Mouse (Mus musculus) liver, postnatal 0 days (tissue): ENCODE data around the gene Fbxw27. TPM values are rescaled to one million over a fixed set of nuclear protein-coding genes. Genes with fewer than 3 reads are reported as not detected.
"Not testable (repeated sequence)": the region's sequence is repeated elsewhere in the genome, so short reads cannot be mapped to it uniquely, and the experiment has no call there.

Source experiments
- ATAC-seq: fragments of 200-750 bp; cut with Nextera tagmentation; 2 replicates; pipeline ENCODE4 v1.8.0; 2017; ENCODE audit warnings: mild to moderate bottlenecking, moderate library complexity
- DNase-seq: peaks from one replicate; pipeline ENCODE4 v3.0.0-alpha.2; 2016
- H3K27ac ChIP-seq: fragments of 300-500 bp; sonication (generic); 2 replicates; pipeline ENCODE4 v1.5.1; 2014; ENCODE audit warnings: antibody characterized with exemption, moderate library complexity, mild to moderate bottlenecking, low read depth
- H3K27me3 ChIP-seq: fragments of 300-500 bp; sonication (generic); 2 replicates; pipeline ENCODE4 v1.6.1; 2014; ENCODE audit warnings: low read length, control low read depth, mixed read lengths; ENCODE audit not compliant: insufficient read depth
- H3K36me3 ChIP-seq: fragments of 300-500 bp; sonication (generic); replicated peaks from 2 replicates; pipeline ENCODE4 v1.6.1; 2014; ENCODE audit warnings: mild to moderate bottlenecking, control low read depth, low read length, moderate library complexity, mixed read lengths; ENCODE audit not compliant: insufficient read depth
- H3K4me1 ChIP-seq: fragments of 300-500 bp; sonication (generic); 2 replicates; pipeline ENCODE4 v1.6.1; 2014; ENCODE audit warnings: antibody characterized with exemption, mild to moderate bottlenecking, control low read depth; ENCODE audit not compliant: insufficient read depth
- H3K4me2 ChIP-seq: fragments of 300-500 bp; sonication (generic); 2 replicates; pipeline ENCODE4 v1.6.1; 2014; ENCODE audit warnings: low read depth, mild to moderate bottlenecking, low read length, moderate library complexity, mixed read lengths
- H3K4me3 ChIP-seq: fragments of 300-500 bp; sonication (generic); 2 replicates; pipeline ENCODE4 v1.5.1; 2014; ENCODE audit warnings: low read depth, low read length
- H3K9ac ChIP-seq: fragments of 300-500 bp; sonication (generic); replicated peaks from 2 replicates; pipeline ENCODE4 v1.6.1; 2014; ENCODE audit warnings: mild to moderate bottlenecking, moderate library complexity
- H3K9me3 ChIP-seq: fragments of 300-500 bp; sonication (generic); 2 replicates; pipeline ENCODE4 v1.6.1; 2016; ENCODE audit warnings: mild to moderate bottlenecking, control low read depth, low read length, mixed read lengths
- CTCF ChIP-seq: sonication (generic); IDR thresholded peaks from 2 replicates; pipeline ENCODE4 v1.5.1; 2016; ENCODE audit warnings: antibody characterized with exemption, low read depth
- EP300 ChIP-seq: IDR thresholded peaks from 2 replicates; pipeline ENCODE4 v1.6.1; 2016; ENCODE audit warnings: antibody characterized with exemption, low read depth, mild to moderate bottlenecking
- WGBS: fragments of 180-500 bp; shearing (Covaris S2); extraction: QIAGEN DNeasy Blood & Tissue Kit; methylation state at CpG from one replicate; pipeline ENCODE4 v1.1.7; 2014; ENCODE audit not compliant: insufficient replicate concordance; 5-methylcytosine and 5-hydroxymethylcytosine counted together
- polyA plus RNA-seq: library from polyadenylated mRNA; unstranded; fragments of >200 nt; fragmentation: Nextera tagmentation; extraction: Ambion mirVana; gene quantifications from 2 replicates; pipeline ENCODE4 v1.2.1, GENCODE M21; 2015

Gene Fbxw27
- not detected in 2 replicates for polyA plus RNA-seq

GRCm38 (mm10) chr9:109790570-109790969, at the start of gene Fbxw27:
Fbxw27 (minus strand) TSS chr9:109790670.
- not testable (repeated sequence) for H3K27me3 ChIP-seq, H3K27ac ChIP-seq, DNase-seq, H3K36me3 ChIP-seq, H3K4me1 ChIP-seq, H3K9ac ChIP-seq, ATAC-seq, H3K4me3 ChIP-seq, H3K4me2 ChIP-seq, H3K9me3 ChIP-seq
- WGBS: 69% methylated on average over 4 of the region's 4 CpGs

GRCm38 (mm10) chr9:109833088-109833412, 42.6 kb upstream of the Fbxw27 start:
- Histone ChIP-seq H3K4me3 (peak overlapping the region; percentile 84), H3K4me1 (peaks cover 9% of the 10 kb centered on the region; the same call in 1 of the 2 replicates), H3K9ac (peak overlapping the region; percentile 60), H3K36me3 (no peaks in the 10 kb centered on the region), H3K27ac (peak overlapping the region; percentile 74), H3K9me3 (no peaks in the 10 kb centered on the region), H3K27me3 (no peaks in the 10 kb centered on the region), H3K4me2 (peak overlapping the region; percentile 99)
- ATAC-seq (0 out of 2 replicates have a peak, but pooled peaks have one; percentile 6), DNase-seq (no peak)
- 5% methylated on average over 6 of the region's 6 CpGs for WGBS
- TF ChIP-seq EP300: no peak
- TF ChIP-seq CTCF: no peak

DNA sequence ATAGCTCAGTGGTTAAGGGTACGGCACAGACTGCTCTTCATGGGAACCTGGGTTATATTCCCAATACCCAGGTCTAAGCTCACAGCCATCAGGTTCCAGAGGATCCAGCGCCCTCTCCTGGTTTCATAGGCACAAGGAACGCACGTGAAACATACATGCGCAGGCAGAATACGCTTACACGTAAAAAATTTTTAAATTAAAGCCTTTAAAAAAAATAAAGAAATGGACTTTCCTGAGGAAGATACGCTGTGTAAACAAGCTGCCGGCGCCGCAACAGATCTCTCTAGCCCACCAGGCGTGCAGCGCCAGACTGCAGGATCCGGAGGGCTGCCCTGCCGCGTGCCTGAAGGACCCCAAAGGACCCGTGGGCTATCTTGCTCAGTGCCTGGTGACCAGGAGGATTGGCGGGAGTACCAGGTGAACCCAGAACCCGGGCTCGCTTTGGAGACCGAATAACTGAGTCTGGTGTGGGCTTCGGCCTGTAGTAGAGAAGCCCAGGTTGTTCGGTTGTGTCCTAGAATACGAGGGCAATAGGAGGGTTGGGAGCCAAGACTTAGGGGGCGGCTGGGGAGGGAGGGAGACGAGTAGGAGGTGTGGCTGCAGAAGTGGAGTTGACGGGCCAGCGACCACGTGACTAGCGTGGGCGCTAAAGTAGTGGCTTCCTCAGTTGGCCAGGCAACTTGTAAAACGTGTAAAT, 42.1 kb upstream of the Fbxw27 start, which contains the start of gene Nme6:
TSS of gene Nme6 (plus strand) at position 359 of the 697 bp plus-strand sequence.
- TF ChIP-seq CTCF (peak; percentile 80), EP300 (0 out of 2 replicates have a peak, but pooled peaks have one; percentile 6)
- under 1% methylated on average over 32 of the region's 32 CpGs for WGBS
- H3K4me3 ChIP-seq: peak within 1 kb of the TSS; percentile 84

GRCm38 (mm10) chr9:109826181-109826580, 35.7 kb upstream of the Fbxw27 start:
- Histone ChIP-seq H3K27ac (no peak overlapping the region), H3K4me2 (no peak overlapping the region), H3K4me3 (no peak overlapping the region), H3K36me3 (no peaks in the 10 kb centered on the region), H3K9ac (no peak overlapping the region), H3K27me3 (no peaks in the 10 kb centered on the region), H3K9me3 (no peaks in the 10 kb centered on the region), H3K4me1 (no peaks in the 10 kb centered on the region)
- TF ChIP-seq CTCF (no peak), EP300 (no peak)
- no peak for ATAC-seq
- WGBS: 38% methylated on average over 5 of the region's 5 CpGs
- no peak for DNase-seq

More for the DNA sequence above, 42.1 kb upstream of the Fbxw27 start, which contains the start of gene Nme6:
- H3K4me1 ChIP-seq: peaks cover 9% of the 10 kb centered on the region; the same call in 1 of the 2 replicates
- no peaks in the 10 kb centered on the region for H3K9me3 ChIP-seq
- peak; percentile 99 for ATAC-seq
- H3K27ac ChIP-seq: peak within 1 kb of the TSS; percentile 74
- no peaks in the 10 kb centered on the region for H3K36me3 ChIP-seq
- H3K27me3 ChIP-seq: no peaks in the 10 kb centered on the region
- peak within 1 kb of the TSS; percentile 99 for H3K4me2 ChIP-seq
- peak within 1 kb of the TSS; percentile 60 for H3K9ac ChIP-seq
- DNase-seq: peak; percentile 93

GRCm38 (mm10) chr9:109825739-109826138, 35.3 kb upstream of the Fbxw27 start:
- no peak for ATAC-seq
- TF ChIP-seq EP300: no peak
- TF ChIP-seq CTCF: no peak
- Histone ChIP-seq H3K4me1 (no peaks in the 10 kb centered on the region), H3K36me3 (no peaks in the 10 kb centered on the region), H3K27me3 (no peaks in the 10 kb centered on the region), H3K9ac (no peak overlapping the region), H3K4me3 (no peak overlapping the region), H3K4me2 (no peak overlapping the region), H3K9me3 (no peaks in the 10 kb centered on the region), H3K27ac (no peak overlapping the region)
- DNase-seq: no peak
- 37% methylated on average over 4 of the region's 4 CpGs for WGBS

DNA sequence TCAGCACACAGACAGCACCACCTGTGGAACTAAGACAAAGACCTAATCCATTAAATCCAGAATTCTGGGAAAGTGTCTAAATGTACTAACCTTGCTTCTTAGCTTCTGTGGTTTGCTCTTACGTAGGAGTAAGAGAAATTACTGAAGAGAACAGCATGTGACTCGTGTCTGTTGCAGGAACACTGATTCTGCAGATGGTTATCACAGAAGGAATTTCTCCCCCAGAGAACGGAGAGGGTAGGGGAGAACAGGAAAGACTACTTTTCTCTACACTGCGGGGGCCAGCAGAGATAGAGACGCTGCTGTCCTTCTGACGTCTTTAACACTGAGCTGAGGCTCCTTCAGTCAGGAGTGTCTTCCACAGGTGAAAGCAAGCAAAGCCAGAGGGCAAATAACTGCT, 25.9 kb upstream of the Fbxw27 start:
- Histone ChIP-seq H3K4me1 (no peaks in the 10 kb centered on the region), H3K36me3 (no peaks in the 10 kb centered on the region), H3K9ac (no peak overlapping the region), H3K4me2 (no peak overlapping the region), H3K4me3 (no peak overlapping the region), H3K9me3 (no peaks in the 10 kb centered on the region), H3K27me3 (no peaks in the 10 kb centered on the region), H3K27ac (no peak overlapping the region)
- DNase-seq (no peak), ATAC-seq (no peak)
- 27% methylated on average over 6 of the region's 6 CpGs for WGBS
- no peak for TF ChIP-seq CTCF
- TF ChIP-seq EP300: no peak
